Mouse (Mus musculus): ENCODE data around the gene Olfr555. TPM values are rescaled to one million over a fixed set of nuclear protein-coding genes. Genes with fewer than 3 reads are reported as not detected.
A peak's percentile ranks its signal among the peaks of the same experiment; 100 is the strongest.
"Not testable (repeated sequence)": the region's sequence is repeated elsewhere in the genome, so short reads cannot be mapped to it uniquely, and the experiment has no call there.

The Olfr555 gene
- total RNA-seq (2021), result not detected
- long read RNA-seq, experiment 1, result 0 reads
- long read RNA-seq, experiment 2, result 0 reads

DNA sequence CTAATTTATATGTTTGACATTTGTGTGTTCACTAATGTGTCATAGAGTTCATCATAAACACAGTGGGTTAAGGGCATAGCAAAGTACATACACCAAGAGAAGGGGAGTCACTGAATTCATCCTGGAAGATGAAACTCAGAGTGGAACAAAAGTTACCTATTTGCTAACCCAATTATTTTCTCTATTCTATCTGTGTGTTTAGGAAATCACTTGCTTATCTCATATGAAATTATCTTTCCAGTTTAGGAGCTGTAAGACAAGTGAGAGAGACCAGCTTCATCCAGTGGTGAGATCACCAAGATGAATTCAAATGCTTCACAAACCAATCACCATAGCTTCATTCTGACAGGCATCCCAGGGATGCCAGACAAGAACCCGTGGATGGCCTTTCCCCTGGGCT, at the start of gene Olfr555:
TSS of gene Olfr555 (plus strand) at position 301 of the 400 bp plus-strand sequence.
- no peak for DNase-seq (ENCODE audit: low spot score in 2 of 2)

GRCm38 (mm10) chr7:102618118-102618517, 40.5 kb upstream of the Olfr555 start, which contains the start of gene Olfr553:
TSS of gene Olfr553 (minus strand) at chr7:102618218.
- no peak for DNase-seq (ENCODE audit: low spot score in 2 of 2)

- DNase-seq (ENCODE audit: low spot score in 2 of 2), result no peak
Measured at GRCm38 (mm10) chr7:102619608-102620007, 39.0 kb upstream of the Olfr555 start.

- not testable (repeated sequence) for DNase-seq (ENCODE audit: low spot score in 2 of 2)
Measured at GRCm38 (mm10) chr7:102620368-102620767, 38.3 kb upstream of the Olfr555 start.

DNA sequence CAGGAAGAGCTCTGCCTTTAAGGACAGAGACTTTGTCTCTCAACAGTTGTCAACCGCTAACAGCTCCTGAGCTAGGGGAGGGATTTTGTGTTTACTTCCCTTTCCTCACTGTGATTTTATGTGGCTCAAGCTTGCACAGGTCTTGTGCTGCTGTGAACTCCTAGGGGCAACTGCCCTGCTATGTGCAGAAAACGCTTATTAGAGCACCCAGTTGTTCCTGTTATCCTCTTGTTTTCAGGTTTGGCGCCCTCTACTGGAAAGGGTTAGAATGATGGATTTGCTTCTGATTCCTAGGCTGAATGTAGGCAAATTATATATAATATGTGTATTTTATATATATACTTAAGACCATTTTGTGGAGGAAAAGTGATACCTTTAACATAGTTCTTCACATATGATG, 22.0 kb upstream of the Olfr555 start:
- DNase-seq (ENCODE audit: low spot score in 2 of 2), result peak; percentile 30 to 44

DNA sequence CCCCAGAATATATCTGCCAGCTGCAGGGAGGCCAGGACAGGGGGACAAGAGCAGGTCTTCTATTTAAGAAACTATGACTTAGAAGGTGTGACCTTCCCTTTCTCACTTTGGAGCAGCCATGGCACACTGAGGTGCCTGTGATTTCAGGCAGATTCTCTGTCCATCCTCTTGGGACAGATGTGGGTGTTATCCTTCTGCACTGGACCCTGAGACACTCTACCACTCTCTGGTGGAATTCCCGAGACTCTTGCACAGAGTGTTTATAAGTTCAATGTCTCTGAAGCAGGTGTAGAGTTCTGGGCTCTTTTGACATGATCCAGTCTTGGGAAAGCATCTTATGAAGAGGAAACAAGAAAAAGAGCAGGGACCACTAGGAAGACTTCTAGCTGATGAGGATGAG, 20.5 kb upstream of the Olfr555 start, which contains the start of gene Olfr554:
TSS of gene Olfr554 (plus strand) at position 301 of the 400 bp plus-strand sequence.
- no peak for DNase-seq (ENCODE audit: low spot score in 2 of 2)

GRCm38 (mm10) chr7:102644945-102645344, 13.7 kb upstream of the Olfr555 start:
- not testable (repeated sequence) for DNase-seq (ENCODE audit: low spot score in 2 of 2)

DNA sequence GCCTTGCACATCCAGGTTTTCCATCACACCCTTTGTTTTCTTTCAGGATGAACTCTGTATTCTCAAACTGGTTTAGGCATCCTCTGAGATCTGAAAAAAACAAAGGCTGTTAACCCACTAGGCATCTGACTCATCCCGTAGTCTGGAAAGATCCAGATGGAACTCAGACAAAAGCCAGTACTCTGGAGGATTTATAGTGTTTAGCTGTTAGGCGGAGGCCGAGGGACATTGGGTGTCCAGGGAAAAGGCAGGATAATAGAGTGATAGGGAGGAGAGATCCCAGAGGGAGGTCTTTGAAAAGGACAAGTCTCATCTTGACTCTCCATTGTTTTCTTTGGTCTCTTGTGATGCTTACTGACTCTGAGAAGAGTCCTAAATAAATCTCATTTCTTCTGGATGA, 6.0 kb downstream of the Olfr555 start, which contains the start of gene Olfr556:
TSS of gene Olfr556 (plus strand) at position 301 of the 400 bp plus-strand sequence.
- DNase-seq (ENCODE audit: low spot score in 2 of 2), result no peak

DNA sequence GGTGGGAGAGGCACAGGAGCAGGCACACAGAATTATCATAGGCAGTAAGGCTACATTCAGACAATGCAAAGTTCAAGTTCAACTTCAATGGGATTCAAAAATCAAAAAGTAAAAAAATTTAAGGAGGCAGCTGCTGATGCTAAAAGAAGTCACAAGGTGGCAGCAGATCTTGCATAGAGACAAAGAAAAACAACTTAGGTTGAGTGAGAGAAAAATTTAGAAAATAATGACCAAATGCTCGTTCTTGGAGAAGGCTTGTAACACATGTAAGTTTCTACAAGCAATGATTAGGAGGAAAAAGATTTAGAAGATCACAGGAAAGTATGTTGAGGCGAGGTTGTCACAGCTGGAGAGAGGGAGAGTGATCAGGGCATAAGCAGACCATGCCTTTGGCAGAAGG, 6.8 kb downstream of the Olfr555 start:
- no peak for DNase-seq (ENCODE audit: low spot score in 2 of 2)

- DNase-seq (ENCODE audit: low spot score in 2 of 2), result no peak
Measured at GRCm38 (mm10) chr7:102676225-102676624, 17.6 kb downstream of the Olfr555 start.

GRCm38 (mm10) chr7:102681916-102682315, 23.3 kb downstream of the Olfr555 start:
- DNase-seq (ENCODE audit: low spot score in 2 of 2), result no peak

DNA sequence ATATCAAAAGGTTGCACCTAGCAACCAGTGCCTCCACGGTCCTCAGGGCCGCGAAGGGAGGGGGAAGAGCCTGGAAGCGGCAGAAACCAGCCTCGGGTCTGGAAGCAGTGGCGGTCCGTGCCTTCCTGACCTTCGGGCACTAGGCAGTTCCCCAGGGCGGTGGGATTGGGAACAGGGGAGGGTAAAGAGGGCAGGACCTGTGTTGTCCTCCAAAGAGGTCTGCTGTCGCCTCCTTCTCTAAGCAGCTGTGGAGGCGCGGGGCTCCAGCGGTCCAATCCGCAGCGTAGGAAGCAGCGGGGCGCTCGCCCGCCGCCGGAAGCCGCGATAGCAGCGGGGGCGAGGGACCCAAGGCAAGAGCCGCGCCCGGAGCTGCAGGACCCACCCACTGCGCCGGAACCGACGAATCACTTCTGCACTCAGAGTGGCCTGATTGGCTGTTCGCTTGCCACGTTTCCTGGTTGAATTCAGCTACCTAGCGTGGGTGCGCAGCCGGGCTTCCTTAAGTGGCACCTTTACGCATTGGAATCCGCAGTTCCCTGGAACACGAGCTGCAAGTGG, 28.4 kb downstream of the Olfr555 start, which contains the start of gene Trim68:
TSS of gene Trim68 (minus strand) at position 384 of the 558 bp plus-strand sequence.
- DNase-seq (ENCODE audit: low spot score in 2 of 2), result peak; percentile 81 to 82

- peak; percentile 35 to 36 for DNase-seq (ENCODE audit: low spot score in 2 of 2)
Measured at GRCm38 (mm10) chr7:102695358-102696125, 36.9 kb downstream of the Olfr555 start, which contains the start of gene Olfr557. TSS of gene Olfr557 (plus strand) at chr7:102695910.

DNA sequence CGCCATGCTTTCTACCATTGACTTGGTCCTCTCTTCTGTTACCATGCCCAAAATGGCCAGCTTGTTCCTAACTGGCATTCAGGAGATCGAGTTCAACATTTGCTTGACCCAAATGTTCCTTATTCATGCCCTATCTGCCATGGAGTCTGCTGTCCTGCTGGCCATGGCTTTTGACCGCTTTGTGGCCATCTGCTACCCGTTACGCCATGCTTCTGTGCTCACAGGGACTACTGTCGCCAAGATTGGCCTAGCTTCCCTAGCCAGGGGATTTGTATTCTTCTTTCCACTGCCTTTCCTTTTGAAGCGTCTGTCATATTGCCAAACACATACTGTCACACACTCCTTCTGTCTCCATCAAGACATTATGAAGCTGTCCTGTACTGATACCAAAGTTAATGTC, 39.8 kb downstream of the Olfr555 start:
- DNase-seq (ENCODE audit: low spot score in 2 of 2), result no peak

DNA sequence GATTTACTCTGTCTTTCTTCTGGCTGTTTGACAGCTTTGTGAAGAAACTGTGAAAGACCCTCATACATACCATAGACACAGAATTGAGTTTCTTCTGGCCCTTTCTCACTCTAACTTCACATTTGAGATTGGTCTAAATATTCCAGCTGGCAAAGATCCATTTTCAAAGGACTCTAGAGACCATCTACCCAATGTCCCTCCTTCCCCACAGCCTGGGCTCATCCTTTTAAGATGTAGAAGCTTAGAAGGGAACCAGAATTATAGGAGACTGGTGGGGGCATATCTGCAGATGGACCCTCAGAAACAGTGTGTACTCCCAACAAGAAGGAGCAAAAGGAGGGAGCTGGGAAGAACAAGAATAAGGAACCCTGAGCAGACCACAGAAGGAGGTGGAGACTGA, 43.3 kb downstream of the Olfr555 start, which contains the start of gene Olfr558:
TSS of gene Olfr558 (plus strand) at position 301 of the 400 bp plus-strand sequence.
- no peak for DNase-seq (ENCODE audit: low spot score in 2 of 2)

Other genes starting within 250 kb of the Olfr555 start
- gene Rrm1, start 217.1 kb upstream of the Olfr555 start, total RNA-seq (2021), result 10 to 100 TPM; 13.9 to 15.4 TPM
- not detected for gene Olfr543, start 177.1 kb upstream of the Olfr555 start, total RNA-seq (2021)
- gene Olfr544, start 170.5 kb upstream of the Olfr555 start, total RNA-seq (2021), result not detected
- gene Olfr545, start 159.2 kb upstream of the Olfr555 start, total RNA-seq (2021), result not detected
- not detected for gene Olfr547, start 124.1 kb upstream of the Olfr555 start, total RNA-seq (2021)
- gene Olfr548-ps1, start 117.9 kb upstream of the Olfr555 start, total RNA-seq (2021), result not detected
- gene Olfr549, start 109.0 kb upstream of the Olfr555 start, total RNA-seq (2021), result not detected
- gene Trim21, start 93.3 kb upstream of the Olfr555 start, total RNA-seq (2021), result 10 to 100 TPM; 12.1 to 14.6 TPM
- not detected for gene Olfr550, start 87.4 kb upstream of the Olfr555 start, total RNA-seq (2021)
- not detected for gene Olfr551, start 66.9 kb upstream of the Olfr555 start, total RNA-seq (2021)
- gene Olfr552, start 61.1 kb upstream of the Olfr555 start, total RNA-seq (2021), result under 1 TPM in 1 of 2 experiments, not detected in 1; 0.10 TPM
- not detected for gene Olfr553, start 40.6 kb upstream of the Olfr555 start, total RNA-seq (2021)
- gene Olfr554, start 20.4 kb upstream of the Olfr555 start, total RNA-seq (2021), result not detected
- gene Olfr556, start 6.1 kb downstream of the Olfr555 start, total RNA-seq (2021), result not detected
- gene Trim68, start 28.5 kb downstream of the Olfr555 start, total RNA-seq (2021), result 1 to 10 TPM; 7.8 to 9.1 TPM
- not detected for gene Olfr557, start 37.1 kb downstream of the Olfr555 start, total RNA-seq (2021)
- under 1 TPM; 0.36 to 0.45 TPM for gene Olfr558, start 43.4 kb downstream of the Olfr555 start, total RNA-seq (2021)
- gene Olfr33, start 60.2 kb downstream of the Olfr555 start, total RNA-seq (2021), result not detected
- not detected for gene Olfr559, start 68.7 kb downstream of the Olfr555 start, total RNA-seq (2021)
- gene Olfr560, start 100.5 kb downstream of the Olfr555 start, total RNA-seq (2021), result not detected
- under 1 TPM in 1 of 2 experiments, not detected in 1; 0.22 TPM for gene Olfr78, start 100.6 kb downstream of the Olfr555 start, total RNA-seq (2021)
- not detected for gene Olfr561, start 112.4 kb downstream of the Olfr555 start, total RNA-seq (2021)
- not detected for gene Olfr564, start 144.7 kb downstream of the Olfr555 start, total RNA-seq (2021)
- not detected for gene Olfr566, start 199.9 kb downstream of the Olfr555 start, total RNA-seq (2021)
- not detected for gene Olfr568, start 218.3 kb downstream of the Olfr555 start, total RNA-seq (2021)
- gene Olfr569, start 232.1 kb downstream of the Olfr555 start, total RNA-seq (2021), result not detected
- gene Olfr570, start 235.8 kb downstream of the Olfr555 start, total RNA-seq (2021), result not detected

Data from adrenal gland, adult 18-20 months (tissue).